Mouse (Mus musculus) neutrophil, adult 59 days (primary cell): ENCODE measurements around the gene Rps3. TPM values are rescaled to one million over a fixed set of nuclear protein-coding genes. Genes with fewer than 3 reads are reported as not detected.

Experiments used
- total RNA-seq, 2 experiments: library from RNA; stranded (reverse); gene quantifications; 1 replicate in 1 of 2; 2 replicates in 1 of 2; pipeline ENCODE4 v1.2.4; 2023

Gene Rps3
- 100 to 1,000 TPM; 393 to 409 TPM for total RNA-seq

DNA sequence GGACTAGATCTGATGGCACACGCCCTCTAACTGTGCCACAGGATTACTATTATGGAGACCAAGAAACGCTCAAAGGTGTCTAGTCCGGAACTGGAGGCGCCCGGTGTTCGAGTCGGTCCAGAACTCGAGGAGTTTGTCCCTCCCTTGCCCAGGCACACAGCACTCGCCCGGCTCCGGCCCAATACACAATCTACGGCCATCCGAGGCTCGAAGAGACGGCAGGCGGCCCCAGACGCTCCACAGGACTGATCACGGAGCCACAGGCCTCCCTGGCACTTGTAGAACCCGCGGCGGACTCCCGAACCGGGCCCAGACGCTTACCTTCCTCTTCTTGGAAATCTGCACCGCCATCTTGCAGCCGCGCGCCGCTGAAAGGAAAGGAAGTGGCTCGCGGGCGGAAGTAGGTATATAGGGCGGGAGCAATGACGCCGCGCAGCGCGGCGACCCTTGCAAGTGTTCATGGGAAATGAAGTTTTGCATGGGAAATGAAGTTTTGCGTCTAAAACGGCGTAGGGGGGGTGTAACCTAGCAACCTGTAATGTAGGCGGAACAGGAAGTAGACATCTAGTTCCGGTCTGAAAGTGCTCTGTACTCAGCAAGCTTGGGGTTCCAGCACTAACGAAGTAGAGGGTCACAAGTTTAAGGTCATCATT, at the start of gene Rps3:
TSS of gene Rps3 (minus strand) at position 468 of the 653 bp plus-strand sequence.

DNA sequence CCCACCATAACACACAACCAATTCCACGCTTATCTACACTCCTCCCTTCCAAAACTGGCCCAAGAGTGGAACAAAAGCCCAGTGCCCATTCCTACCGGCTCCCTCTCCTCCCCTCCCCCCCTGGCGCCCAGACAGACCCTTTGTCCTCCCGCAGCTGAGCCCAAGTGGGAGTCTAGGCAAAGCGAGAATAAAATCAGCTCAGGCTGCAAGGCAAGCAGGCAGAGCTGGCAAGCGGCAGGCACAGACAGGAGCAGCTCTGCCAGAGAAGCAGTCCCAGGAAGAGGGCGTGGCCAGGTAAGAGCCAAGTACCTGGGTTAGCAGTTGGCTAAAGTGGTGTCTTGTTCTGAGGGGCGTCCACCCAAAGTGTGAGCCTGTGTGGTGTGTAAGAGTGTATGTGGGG, 17.7 kb downstream of the Rps3 start, which contains the start of gene Klhl35:
TSS of gene Klhl35 (plus strand) at position 194 of the 400 bp plus-strand sequence.

Other genes starting within 250 kb of the Rps3 start
- gene Mogat2, start 245.1 kb downstream of the Rps3 start, total RNA-seq = 10 to 100 TPM; 14.2 to 14.7 TPM
- gene Map6, start 216.3 kb downstream of the Rps3 start, total RNA-seq = 1 to 10 TPM; 2.4 to 2.7 TPM
- 1 to 10 TPM; 1.3 to 1.7 TPM for gene Serpinh1, start 130.5 kb downstream of the Rps3 start, total RNA-seq
- gene Gdpd5, start 102.3 kb downstream of the Rps3 start, total RNA-seq = 1 to 10 TPM; 2.1 to 2.2 TPM
- gene Klhl35, start 17.7 kb downstream of the Rps3 start, total RNA-seq = under 1 TPM; 0.44 to 0.76 TPM
- gene Arrb1, start 51.7 kb upstream of the Rps3 start, total RNA-seq = 100 to 1,000 TPM; 160 to 168 TPM
- gene Tpbgl, start 143.4 kb upstream of the Rps3 start, total RNA-seq = not detected
- under 1 TPM; 0.22 to 0.31 TPM for gene Slco2b1, start 227.6 kb upstream of the Rps3 start, total RNA-seq
- gene Olfr520, start 246.5 kb upstream of the Rps3 start, total RNA-seq = not detected